Mouse (Mus musculus): Measurements from ENCODE around the gene Rnf166.

Gene Rnf166

DNA sequence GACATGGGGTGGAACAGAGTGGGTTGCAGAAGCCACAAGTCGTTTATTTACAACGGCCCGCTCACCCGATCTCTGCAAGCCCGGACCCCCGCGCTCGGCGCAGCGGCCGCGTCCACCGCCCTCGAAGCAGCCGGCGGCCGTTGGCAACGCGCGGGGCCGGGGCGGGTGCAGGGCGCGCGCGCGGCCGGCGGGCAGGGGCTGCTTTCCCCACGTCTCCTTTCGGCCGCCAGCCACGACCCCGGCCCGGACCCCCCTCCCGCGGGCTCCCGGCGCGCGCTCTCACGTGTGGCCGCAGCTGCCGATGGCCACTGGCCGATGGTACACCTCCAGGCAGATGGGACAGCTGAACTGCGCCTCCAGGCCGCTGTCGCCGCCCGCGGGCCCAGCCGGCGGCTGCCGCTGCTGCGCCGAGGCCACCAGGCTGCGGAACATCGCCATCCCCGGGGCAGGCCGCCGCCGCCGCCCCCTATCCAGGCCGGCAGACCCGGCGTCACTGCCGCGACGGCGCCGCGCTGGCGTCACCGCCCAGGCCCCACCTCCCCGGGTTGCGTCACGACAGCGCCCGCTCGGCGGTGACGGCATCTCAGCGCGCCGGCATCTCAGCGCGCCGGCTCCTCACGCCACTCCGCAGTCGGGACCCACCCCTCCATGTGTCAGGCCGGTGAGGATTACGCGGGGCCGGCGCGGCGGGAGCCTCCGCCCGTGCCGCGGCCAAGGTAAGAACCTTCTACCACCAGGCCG is at the start of gene Rnf166, which contains the start of gene Ctu2:
TSS of gene Rnf166 (minus strand) at position 485 of the 741 bp plus-strand sequence.
TSS of gene Ctu2 (plus strand) at position 564 of the 741 bp plus-strand sequence.
- DNase-seq (ENCODE audit: low spot score in 2 of 2) = peak; percentile 87 to 89

DNA sequence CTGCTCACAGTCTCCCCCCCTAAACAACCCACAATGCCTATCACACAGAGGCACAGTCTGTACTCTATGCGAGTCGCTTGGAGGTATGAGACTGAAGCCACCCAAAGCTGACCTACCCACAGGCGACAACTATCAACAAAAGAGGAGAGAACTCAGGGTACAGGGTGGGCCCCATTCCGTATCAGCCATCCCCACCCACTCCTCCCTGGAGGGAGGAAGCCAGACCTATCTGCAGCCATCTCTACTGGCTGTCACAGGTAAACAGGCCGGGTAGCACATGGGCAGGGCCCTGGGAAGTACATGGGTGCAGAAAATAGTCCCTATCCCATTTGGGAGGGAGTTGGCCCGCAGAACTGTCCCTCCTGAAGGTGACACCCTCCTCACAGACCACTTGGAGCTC is 49.1 kb upstream of the Rnf166 start:
- no peak for DNase-seq (ENCODE audit: low spot score in 2 of 2)

DNA sequence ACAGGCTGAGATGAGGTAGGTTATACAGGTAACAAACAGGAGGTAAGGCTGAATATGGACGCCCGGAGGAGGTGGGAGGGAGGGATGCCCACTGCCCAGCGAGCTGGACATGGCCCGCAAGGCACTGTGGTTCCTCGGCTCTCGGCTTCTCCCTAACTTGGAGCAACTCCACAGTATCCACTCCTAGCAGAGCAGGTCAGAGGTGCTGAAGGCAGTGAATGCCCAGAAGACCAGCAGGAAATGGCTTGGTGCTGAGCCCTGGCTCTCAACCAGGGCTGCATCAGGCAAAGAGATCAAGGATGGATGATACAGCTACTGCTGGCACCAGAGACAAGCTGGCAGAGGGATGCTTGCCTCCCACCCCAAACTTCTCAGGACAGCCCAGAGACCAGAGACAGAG is 48.6 kb upstream of the Rnf166 start:
- DNase-seq (ENCODE audit: low spot score in 2 of 2) = peak in 1 of 2 experiments; percentile 31

DNA sequence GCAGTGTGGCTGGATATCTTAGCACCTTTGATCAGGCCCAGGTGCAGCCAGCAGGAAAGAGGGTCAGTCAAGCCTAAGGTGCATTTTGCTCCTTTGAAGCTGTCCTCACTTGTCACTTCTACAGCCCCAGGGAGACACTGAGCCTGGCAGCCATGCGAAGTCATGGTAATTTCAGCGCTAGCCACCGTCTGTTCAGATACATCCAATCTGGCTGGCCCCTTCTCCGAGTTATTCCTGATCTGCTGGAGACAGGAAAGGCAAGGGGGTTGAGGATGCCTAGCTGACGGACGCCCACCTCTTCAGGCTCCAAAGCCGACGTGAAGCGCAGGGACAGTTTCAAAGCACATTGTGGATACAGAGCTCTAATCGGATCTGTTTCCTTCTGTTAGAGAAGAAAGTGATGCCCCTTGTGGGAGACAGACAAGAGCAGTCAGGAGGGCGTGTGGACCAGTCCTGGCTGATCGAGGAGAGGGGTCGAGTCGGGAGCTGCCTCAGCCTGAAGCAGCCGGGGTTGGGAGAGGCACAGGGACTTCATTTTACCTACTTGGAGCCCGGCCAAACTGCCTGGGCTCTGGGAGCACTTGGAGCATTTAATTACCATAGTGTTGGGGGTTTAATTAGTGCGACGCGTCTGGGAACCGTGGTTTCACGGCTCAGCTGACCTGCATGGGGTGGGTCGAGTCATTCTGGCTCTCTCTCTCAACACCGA is 47.9 kb upstream of the Rnf166 start:
- DNase-seq (ENCODE audit: low spot score in 2 of 2) = peak in 1 of 2 experiments; percentile 51

DNA sequence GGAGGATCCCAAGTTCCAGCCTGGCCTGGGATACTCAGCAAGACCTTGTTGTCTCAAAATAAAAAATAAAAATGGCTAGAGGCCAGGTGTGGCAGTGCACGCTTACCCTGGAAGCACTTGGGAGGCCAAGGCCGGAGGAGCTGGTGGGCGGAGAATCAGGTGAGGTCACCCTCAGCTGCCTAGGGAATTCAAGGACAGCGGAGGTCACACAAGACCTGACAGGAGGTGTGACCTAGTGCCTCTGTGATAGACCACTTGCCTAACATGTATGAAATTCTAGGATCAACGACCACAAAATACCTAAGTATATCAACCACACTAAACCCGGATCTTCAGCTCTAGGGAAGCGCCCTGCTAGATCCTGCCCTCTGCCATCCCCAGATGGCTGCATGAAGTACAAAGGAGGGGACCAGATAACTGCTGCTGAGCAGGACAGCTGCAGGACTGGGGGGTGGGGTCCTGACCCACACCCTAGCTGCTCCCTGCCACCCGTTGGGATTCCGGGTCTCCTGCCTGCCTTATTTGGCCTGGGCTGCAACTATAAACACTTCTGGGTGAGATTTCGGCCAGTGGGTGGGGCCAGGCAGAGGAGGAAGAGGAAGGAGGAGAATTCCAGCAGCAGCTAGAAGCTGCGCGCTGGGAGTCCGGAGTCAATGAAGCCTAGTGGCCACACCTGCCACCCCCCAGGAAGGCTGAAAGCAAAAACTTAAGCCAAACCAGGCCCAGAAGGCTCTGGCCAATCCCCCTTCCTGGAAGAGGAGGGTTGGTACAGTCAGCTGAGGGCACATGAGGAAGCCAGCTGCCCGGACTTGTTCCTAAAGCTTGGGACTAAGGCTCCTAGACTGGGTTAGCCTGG is 47.2 kb upstream of the Rnf166 start:
- DNase-seq (ENCODE audit: low spot score in 2 of 2) = peak; percentile 60 to 70

DNA sequence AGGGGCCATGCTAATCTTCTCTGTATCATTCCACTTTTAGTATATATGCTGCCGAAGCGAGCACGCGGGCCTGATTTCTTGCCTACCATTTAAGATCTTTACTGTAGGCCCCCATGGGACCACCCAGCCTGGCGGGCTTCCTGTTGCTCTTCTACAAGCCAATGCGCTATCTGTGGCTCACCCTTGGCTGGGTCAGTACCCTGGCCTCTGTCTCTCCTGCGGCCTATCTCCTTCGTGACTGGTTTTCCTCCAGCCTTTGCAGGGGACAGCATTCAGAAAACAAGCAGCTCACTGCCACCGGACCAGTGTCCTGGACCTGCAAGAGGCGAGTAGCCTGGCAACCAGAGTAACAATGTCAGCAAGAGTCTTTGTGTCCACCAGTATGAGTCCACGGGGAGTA is 44.7 kb upstream of the Rnf166 start:
- no peak for DNase-seq (ENCODE audit: low spot score in 2 of 2)

DNA sequence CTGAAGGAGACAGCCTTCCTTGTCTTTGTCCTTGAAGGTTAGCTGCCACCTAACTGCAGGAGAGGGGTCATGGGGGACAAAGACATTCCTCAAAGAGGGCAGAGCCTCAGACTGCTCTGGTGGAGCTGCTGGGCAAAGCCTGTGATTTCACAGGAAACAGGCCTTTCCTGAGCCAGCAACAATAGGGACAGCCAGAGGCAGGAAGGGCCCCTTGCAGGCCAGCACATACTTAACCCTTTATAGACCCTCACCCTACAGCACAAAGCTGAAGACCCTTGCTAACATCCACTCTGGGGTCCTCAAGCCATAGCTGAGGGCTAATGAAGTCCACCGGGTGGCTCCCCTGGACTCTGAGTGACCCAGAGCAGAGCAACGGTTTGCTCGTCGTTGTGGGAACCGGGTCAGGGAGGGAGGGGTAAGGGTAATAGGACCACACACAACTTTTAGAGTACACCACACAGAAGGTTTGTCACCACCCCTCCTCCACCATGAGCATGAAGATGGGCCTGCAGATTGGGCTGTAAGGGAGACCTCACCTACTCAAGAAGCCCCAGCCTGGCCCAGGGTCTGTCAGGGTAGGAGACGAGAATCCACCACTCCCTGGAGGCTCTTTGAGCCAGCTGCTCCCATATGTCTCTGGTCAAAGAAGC is 41.8 kb upstream of the Rnf166 start:
- no peak for DNase-seq (ENCODE audit: low spot score in 2 of 2)

DNA sequence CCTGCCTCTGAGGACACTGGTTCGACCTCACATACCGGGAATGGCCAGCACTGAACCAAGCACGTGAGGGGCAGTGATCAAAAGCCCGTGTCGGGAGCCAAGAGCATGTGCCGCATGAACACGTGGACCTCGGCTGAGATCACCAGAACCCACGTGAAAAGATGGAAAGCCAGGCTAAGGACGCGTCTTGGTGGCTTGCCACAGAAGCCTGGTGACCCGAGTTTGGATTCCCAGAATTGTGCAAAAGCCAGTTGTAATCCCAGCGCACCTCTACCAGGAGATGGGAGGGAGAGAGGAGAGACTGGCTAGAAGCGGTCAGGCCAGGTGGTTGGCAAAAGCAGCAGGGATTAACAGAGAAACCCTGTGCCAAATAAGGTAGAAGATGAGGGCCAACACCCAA is 39.8 kb upstream of the Rnf166 start:
- DNase-seq (ENCODE audit: low spot score in 2 of 2) = no peak

DNA sequence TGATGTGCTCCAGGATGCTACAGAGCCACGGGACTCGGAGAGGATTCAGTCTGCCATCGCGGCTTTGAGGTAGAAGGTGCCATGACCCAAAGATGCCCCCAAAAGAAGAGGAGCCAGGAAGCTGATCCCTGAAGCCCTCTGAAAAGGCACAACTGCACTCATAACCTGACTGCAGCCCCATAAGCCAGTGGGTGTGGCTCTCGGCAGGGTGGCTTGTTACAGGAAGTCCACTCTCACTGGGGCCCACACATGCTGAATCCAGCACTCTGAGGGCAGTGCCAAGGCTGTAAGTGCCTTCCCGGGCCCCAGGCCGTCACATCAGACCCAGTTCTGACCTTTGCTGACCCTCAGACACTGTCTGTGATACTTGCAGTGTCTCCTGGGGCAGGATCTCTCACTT is 36.5 kb upstream of the Rnf166 start:
- no peak for DNase-seq (ENCODE audit: low spot score in 2 of 2)

DNA sequence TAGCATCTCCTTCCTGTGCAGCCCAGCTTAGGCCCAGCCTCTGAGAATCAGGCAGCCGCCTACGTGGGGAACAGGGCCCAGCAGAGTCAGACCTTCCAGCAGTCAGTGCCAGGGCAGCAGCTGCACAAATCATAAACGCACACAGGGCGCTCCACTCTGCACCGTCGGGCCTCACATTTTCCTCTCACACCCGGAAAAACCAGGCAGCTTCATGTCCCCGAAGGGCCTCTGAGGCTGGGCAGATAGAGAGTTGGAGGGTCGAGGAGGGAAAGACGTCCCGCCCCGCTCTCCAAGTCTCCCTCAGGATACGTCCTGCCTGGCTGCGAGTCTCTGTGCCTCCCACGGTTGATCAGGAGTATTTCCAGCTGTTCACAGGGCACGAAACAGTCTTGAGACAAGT is 35.7 kb upstream of the Rnf166 start:
- peak; percentile 45 to 54 for DNase-seq (ENCODE audit: low spot score in 2 of 2)

DNA sequence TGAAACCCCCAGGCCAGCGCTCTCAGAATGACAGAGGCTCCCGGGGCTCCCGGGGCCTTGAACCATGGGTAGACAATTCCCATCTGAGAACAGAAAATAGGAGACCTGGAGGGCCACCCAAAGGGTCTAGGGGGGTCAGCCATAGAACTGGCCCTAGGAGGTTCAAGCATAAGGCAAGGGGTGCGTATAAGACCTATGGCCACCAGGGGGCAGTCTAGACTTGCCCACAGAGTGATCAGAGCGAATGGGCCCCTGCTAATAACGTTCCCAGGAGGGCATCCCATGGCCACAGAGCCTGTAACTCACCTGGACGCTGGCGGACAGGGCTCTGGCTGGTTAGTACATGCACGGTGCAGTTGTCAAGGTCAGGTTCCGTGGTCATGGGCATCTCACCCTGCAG is 25.0 kb upstream of the Rnf166 start:
- DNase-seq (ENCODE audit: low spot score in 2 of 2) = peak; percentile 64 to 79

DNA sequence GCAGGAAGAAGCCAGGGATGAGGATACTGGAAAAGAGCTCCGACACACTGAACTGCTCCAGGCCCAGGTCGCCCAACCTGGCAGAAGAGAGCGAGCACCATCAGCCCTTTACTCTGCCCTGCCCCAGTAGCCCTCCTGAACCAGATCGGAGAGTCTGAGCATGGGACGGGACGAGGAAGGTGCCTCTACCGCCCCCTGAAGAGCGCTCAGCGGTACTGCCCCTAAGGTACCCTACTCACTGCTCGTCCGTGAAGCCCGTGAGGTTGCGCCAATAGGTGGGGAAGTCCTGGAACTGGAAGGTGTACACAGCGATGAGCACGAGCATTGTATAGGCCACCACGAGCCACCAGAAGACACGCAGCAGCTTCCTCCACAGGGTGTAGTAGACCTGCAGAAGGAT is 22.0 kb upstream of the Rnf166 start:
- DNase-seq (ENCODE audit: low spot score in 2 of 2) = no peak

DNA sequence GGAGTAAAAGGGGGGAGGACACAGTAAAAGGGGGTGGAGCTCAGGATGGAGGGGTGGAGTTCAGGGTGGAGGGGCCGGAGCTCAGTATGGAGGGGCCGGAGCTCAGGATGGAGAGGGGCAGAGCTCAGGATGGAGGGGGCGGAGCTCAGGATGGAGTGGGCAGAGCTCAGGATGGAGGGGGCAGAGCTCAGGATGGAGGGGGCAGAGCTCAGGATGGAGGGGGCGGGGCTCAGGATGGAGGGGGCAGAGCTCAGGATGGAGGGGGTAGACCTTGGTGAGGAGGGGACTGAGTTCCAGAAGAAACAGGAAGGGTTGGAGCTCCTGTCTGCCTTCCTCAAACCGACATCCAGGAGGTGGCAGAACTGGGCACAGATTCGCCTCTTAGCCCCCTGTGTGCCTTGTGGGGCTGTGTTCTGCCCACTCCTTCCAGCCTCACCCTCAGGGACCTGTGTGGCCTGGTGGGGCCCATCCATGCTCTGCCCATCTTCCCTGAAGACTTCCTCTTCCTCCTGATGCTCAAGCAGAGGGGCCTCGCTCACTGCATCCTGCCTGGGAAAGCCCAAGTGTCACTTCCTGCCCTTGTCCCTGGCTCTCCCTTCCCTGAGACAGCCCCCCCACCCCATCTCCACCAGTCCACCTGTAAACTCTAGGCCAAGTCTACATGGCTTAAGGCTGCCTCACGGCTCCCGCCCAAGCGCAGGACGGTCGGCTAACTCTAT is 21.3 kb upstream of the Rnf166 start:
- no peak for DNase-seq (ENCODE audit: low spot score in 2 of 2)

DNA sequence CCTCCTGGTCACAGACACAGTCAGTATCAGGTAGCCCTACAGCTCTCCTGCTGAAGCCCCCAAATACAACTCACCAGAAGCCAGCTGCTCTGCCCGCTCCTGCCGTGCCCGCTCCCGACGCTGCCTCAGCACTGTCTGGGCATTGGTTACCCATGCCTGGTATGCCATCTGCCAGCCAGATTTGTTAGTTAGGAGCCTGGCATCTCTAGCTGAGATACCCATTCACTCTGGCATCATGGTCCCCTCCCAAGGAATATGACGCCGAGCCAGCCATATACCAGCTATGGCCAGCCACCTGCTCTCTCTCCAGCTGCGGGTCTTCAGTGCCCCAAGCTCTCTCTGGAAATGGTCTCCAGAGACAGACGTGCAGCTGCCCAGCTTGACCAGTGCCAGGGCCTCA is 12.5 kb upstream of the Rnf166 start:
- DNase-seq (ENCODE audit: low spot score in 2 of 2) = no peak

DNA sequence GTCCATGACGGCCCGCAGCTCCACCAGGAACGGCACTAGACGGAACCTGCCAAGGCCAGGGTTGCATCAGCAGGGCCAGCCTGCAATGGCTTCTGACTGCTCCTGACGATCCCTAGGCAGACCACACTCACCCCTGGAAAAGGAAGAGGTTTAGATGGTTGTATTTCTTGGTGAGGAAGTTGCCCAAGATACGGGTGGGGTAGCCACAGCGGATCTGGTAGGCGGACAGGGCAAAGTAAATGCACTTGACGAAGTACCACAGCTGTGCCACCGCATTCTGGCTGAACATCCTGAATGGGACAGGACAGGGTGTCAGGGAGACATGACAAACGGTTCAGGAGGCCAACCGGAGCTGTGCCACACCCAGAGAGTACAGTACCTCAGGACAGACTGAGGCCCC is 9.0 kb upstream of the Rnf166 start:
- DNase-seq (ENCODE audit: low spot score in 2 of 2) = no peak

DNA sequence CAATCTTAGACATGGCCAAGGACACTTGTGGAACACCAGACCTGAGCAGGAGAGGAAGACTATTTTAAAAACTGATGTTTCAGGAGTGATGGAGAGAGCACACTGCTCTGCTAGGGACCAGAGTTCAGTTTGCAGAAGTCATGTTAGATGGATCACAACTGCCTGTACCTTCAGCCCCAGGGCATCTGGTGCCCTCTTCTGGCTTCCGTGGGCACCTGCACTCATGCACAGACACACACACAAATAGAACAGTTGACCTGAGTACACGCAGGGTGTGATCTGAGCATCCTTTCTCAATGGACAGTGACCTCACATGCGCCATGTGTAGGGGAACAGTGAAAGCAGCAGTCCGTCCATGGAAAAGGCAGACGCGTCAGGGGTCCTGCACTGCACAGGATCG is 8.0 kb upstream of the Rnf166 start:
- no peak for DNase-seq (ENCODE audit: low spot score in 2 of 2)

DNA sequence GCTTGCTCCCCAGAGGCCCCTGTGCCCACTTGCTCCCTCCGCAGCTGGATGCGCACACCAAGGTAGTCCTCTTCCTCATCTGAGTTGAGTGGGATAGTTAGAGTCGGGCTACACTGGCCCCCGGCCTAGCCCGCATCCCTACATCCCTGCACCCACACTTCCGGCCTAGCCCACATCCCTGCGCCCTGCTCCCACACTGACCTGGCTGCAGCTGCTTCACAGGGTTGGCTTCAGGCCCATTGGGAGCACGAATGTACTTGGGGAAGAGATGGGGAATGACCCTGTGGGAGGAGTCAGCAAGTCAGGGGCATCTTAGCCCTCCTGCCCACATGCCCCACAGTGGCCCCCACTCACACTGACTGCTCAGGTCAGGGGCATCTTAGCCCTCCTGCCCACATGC is 6.6 kb upstream of the Rnf166 start:
- DNase-seq (ENCODE audit: low spot score in 2 of 2) = no peak

DNA sequence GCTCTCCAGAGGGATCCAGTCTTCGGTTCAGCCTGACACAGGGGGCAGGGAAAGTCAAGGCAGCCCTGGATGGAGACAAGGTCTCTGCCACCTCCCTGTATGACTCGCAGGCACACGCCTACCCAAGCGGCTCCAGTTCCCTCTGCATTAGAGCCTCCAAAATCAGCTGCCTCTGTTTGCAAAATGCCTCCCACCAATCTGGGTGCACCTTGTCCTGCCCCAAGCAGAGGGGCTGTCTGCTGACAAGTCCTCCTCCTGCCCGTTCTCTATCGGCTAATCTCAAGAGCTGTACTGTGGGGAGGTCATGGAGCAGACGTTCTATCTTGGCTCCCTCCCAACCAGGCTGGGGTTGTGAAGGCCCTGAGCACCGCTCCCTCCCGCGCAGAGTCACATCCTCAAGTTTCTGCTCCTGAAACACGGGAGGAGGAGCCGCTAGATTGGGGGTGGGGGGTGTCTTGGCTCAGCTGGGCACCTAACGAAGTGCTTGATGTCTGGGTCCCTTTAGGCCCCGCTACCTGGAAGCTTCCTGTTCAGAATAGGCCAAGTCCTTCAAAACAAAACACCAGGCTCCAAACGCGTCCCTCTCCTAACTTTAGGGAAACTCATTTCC is 808 bp downstream of the Rnf166 start:
- DNase-seq (ENCODE audit: low spot score in 2 of 2) = peak in 1 of 2 experiments; percentile 35

DNA sequence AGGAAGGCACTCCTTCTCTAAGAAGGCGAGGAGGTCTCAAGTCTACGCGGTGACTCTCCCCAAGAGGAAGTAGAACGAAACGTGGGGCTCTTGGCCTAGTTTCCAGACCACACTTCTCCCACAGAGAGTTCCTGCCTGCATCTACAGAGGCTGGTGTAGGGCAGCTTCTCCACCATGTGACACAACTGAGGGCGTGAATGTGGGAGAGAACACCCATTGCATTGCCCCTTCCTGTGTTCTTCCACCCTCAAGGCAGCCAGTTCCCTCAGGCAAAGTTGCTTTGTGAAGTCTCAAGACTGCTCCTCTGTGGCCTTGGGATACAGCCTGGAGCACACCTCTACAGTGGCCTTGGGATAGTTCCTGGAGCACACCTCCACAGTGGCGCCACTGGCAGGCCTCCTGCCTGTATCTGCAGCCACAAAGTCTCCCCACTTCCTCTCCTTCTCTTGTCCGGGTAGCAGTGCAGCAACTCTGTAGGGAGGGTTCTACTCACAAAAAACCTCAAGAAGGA is 1.9 kb downstream of the Rnf166 start:
- DNase-seq (ENCODE audit: low spot score in 2 of 2) = no peak

DNA sequence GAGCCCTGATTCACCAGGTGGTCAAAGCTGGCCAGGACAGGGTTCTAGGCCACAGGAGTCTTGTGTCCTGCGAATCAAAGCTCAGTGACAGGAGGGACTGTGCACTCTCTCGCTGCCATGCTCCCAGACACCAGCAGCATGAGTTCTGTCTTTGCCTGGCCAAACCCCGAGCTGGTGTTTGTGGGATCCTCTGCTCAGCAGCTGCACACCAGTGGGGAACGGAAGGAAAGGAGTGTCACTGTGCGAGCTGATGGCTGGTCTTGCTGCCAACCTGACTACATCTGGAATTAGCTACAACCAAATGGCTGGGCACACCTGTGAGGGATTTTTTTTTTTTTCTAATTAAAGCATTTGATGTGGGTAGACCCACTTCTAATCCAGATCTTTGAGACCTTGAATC is 5.2 kb downstream of the Rnf166 start:
- no peak for DNase-seq (ENCODE audit: low spot score in 2 of 2)

DNA sequence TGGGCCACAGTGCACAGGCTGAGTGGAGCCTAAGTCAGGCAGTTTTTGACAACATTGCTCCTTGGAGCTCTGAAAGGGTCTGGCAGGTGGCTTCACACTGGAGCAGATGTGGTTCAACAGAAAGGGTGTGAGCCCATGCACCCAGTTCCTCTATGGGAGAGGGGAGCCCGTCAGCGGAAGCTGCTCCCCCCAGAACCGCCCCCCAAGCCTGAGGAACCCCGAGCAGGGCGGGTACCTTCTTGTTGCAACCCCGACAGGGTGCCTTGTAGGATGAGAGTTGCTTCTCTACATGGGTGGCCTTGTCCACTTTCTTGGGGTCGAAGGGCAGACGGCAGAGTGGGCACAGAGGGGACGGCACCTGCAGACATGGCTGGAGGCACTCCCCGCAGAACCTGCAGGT is 5.9 kb downstream of the Rnf166 start:
- no peak for DNase-seq (ENCODE audit: low spot score in 2 of 2)

All from urinary bladder, postnatal 36 days (tissue).